Comparison of ENCODE assay signal across 24 mouse cellular contexts in the genomic region with DNA sequence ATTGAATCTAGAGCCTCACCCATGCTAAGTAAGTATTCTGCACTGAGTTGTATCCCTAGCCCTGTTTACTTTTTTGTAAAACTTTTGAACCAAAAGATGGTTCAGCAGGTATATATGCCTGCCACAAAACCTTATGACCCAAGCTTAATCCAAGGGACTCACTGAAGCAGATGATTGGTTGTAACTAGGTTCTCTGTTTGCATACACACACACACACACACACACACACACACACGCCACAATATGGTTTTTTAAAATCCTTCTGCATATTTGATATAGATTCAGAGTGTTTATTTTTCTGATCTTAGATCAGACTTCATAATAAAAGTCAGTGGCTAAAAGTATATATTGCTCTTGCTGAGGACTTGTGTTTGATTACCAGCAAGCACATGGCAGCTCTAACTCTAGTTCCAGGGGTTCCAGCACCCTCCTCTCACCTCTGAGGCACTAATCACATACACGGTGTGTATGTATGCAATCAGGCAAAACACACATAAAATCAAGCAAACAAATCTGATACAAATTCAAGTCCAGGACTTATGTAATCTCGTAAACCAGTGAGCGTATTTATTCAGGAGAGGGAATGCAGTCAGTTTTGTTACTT.
"Had no signal": no experiment of that assay in that cellular context is flagged by ENCODE, and none has a peak within 500 bp of the region (broad histone marks: within the 10 kb centered on the region; RNA-seq: fewer than 3 reads in every experiment).

No protein-coding gene starts in this region.

- DNase-seq: gastrocnemius, adult 2 months; gastrocnemius, postnatal 10 days; gastrocnemius, postnatal 25 days; heart, adult 2 months; heart, postnatal 4 days; kidney, adult 18-20 months; kidney, adult 8-10 months; kidney, postnatal 10 days; kidney, postnatal 36 days; layer of hippocampus, adult 9-11 months; liver had no signal

- ATAC-seq: hindbrain, embryonic 16.5 days; inflammation-experienced regulatory T-cells, adult 6 months; intestine, embryonic 15.5 days; intestine, postnatal 0 days had no signal

- H3K4me1 ChIP-seq: heart, embryonic 13.5 days; heart, embryonic 15.5 days; hindbrain, embryonic 12.5 days; intestine, embryonic 15.5 days; limb, embryonic 10.5 days; limb, embryonic 12.5 days had no signal

- H3K9me3 ChIP-seq: heart, embryonic 13.5 days; heart, embryonic 15.5 days; hindbrain, embryonic 10.5 days; hindbrain, embryonic 12.5 days; intestine, embryonic 15.5 days; limb, embryonic 10.5 days; limb, embryonic 12.5 days had no signal

- H3K9ac ChIP-seq: heart, embryonic 13.5 days; heart, embryonic 15.5 days; hindbrain, embryonic 12.5 days; hindbrain, embryonic 14.5 days; intestine, embryonic 15.5 days; limb, embryonic 12.5 days had no signal

- H3K36me3 ChIP-seq: heart, embryonic 15.5 days; hindbrain, embryonic 10.5 days; hindbrain, embryonic 12.5 days; intestine, embryonic 15.5 days; limb, embryonic 10.5 days had no signal

- H3K27me3 ChIP-seq: heart, embryonic 13.5 days; heart, embryonic 15.5 days; hindbrain, embryonic 12.5 days; intestine, embryonic 15.5 days; limb, embryonic 12.5 days had no signal

- H3K27ac ChIP-seq: gastrocnemius, adult 2 months; heart, adult 2 months; heart, embryonic 13.5 days; heart, embryonic 15.5 days; hindbrain, embryonic 10.5 days; hindbrain, embryonic 12.5 days; hindbrain, embryonic 14.5 days; intestine, embryonic 15.5 days; left cerebral cortex, adult 2 months; limb, embryonic 10.5 days; limb, embryonic 12.5 days had no signal

- H3K4me2 ChIP-seq: heart, embryonic 11.5 days; heart, embryonic 13.5 days; heart, embryonic 15.5 days; hindbrain, embryonic 12.5 days; hindbrain, embryonic 14.5 days; intestine, embryonic 15.5 days; limb, embryonic 12.5 days had no signal

- H3K4me3 ChIP-seq: gastrocnemius, adult 2 months; heart, adult 2 months; heart, embryonic 13.5 days; heart, embryonic 15.5 days; hindbrain, embryonic 10.5 days; hindbrain, embryonic 12.5 days; intestine, embryonic 15.5 days; left cerebral cortex, adult 2 months; limb, embryonic 10.5 days; limb, embryonic 12.5 days had no signal
